Mouse (Mus musculus) embryo, embryonic 11 days (tissue): ENCODE measurements around the gene Gm49342.

Experiments used
- DNase-seq: peaks from one replicate; pipeline ENCODE4 v3.0.0-alpha.2; 2015

The Gm49342 gene

DNA sequence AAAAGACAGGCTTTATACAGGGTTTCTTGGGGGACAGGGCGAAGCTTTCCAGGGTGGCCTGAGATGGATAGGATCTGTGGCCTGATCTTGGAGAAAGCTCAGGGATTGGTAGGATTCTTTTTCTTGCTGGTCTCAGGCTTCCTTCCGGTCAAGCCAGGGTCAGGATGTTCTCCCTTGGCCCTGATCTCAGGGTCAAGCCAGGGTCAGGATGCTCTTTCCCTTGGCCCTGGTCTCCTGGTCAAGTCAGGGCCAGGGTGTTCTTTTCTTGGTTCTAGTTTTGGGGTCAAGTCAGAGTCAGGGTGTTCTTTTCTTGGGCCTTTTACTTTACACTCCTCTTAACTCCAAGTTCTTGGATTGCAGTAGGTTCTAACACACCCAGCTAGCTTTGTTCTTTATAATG is 43.4 kb downstream of the Gm49342 start:
- DNase-seq, result no peak

- no peak for DNase-seq
Observed at GRCm38 (mm10) chr14:50991037-50991436, 46.7 kb downstream of the Gm49342 start.

GRCm38 (mm10) chr14:50997088-50997487 is 52.8 kb downstream of the Gm49342 start:
- no peak for DNase-seq

DNA sequence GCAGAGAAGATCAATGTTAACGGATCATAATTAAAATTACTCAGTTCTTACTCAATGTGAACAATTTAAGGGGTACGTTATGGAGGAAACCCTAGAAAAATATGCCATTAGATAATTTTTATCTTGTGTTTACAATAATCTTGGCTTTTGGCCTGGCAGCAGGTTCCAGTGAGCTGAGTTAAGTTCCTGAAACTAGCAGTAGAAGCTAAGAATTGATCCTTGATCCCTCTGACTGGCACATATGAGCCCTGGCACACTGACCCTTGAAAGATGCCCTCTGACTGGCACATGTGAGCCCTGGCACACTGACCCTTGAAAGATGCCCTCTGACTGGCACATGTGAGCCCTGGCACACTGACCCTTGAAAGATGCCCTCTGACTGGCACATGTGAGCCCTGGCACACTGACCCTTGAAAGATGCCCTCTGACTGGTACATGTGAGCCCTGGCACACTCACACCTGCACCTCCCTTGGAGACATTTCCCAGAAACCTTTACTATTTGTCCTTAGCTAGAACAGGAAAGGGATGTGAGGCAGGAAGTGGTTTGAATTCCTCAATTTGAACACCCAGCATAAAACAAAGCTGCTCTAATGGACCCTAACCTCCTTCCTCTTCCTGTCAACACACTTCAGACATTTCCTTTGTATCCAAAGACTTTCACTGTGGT is 53.8 kb downstream of the Gm49342 start:
- DNase-seq, result no peak

DNA sequence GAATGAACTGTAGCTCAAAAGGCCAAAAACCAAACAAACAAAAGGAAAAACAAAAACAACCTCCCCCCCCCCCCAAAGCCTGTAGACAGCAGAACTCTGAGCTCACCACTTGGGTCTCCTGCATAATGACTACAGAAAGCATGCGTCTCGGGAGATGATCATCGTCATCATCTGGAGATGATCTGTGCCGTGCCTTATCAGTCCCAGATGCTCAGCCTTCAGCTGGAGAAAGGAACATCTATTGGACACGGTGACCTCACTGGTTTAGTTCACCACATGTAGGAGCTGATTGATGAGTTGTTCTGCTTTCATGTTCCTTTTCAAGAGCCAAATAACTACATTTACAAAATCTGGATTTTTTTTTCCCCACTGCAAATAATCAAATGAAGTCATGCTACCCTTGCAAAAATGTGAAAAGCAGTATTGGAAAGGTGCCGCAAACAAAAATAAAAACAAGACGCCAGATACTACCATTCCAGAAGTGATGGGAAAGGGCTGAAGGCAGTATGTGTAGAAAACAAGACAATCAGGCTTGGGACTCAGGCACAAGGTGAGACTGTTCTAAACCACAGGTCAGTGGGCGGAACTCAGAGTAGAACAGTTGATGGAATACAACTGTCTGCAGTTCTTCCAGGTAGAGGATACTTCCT is 63.0 kb downstream of the Gm49342 start, which contains the start of gene Rnase10:
Gene Rnase10, plus strand, starts transcription at position 600 of the 650 bp plus-strand sequence.
- DNase-seq, result peak; percentile 31

DNA sequence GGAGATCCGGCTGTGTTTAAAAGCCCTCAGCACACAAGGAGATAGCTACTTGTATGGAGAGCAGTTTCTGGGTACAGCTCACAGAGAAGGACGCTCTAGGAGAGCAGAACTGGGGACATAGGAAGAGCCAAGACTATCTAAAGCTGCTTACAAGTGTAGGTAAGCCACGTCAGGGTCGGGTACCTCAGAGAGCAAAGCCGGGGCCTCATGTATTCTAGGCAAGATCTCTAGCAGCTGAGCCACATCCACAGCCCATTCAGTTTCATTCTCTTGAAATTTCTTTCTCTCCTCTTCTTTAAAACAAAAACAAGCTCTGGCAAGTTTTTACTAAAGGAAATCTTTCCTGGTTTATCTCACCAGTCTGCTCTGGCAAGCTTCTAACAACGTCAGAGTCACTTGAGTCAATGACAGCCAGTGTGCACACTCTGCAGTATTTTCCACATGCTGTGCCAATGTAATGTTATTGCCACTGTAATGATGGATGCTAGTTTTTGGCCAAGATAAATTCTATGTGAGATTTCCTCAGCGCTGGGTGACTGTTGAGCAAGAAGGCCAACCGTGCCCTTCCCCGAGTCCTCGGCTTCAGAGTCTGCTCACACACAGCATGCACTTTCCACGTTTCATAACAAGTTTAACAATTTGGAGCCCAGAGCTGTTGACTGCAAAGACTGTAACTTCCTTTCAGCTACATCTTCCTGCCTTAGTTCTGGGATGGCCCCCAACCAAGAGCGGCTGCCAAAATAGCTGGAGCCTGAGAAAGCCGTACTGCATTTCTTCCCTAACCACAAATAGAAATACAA is 63.8 kb downstream of the Gm49342 start:
- DNase-seq, result no peak

GRCm38 (mm10) chr14:51008781-51009180 is 64.5 kb downstream of the Gm49342 start:
- DNase-seq, result no peak

GRCm38 (mm10) chr14:51009572-51009971 is 65.3 kb downstream of the Gm49342 start:
- DNase-seq, result no peak
